Mouse (Mus musculus) MEL (cell line): ENCODE data around the gene Mum1. TPM values are rescaled to one million over a fixed set of nuclear protein-coding genes. Genes with fewer than 3 reads are reported as not detected.

Experiments
- DNase-seq: peaks from one replicate; pipeline ENCODE4 v3.0.0; 2011; ENCODE audit warnings: low read depth, low spot score
- H3K27ac ChIP-seq: 2 replicates; pipeline ENCODE4 v1.5.1; 2012; ENCODE audit warnings: low read depth, mild to moderate bottlenecking, control low read depth, low read length, moderate library complexity; ENCODE audit not compliant: control insufficient read depth
- H3K27me3 ChIP-seq, 2 experiments: fragments of 150-350 bp in 1 of 2; sonication (generic) in 1 of 2; 2 replicates each; pipeline ENCODE4 v1.6.1; 2012; ENCODE audit warnings: low read length in 2 of 2, mild to moderate bottlenecking in 2 of 2, improper control_type of control experiment in 1 of 2, moderate library complexity in 1 of 2; ENCODE audit not compliant: insufficient read depth in 2 of 2, control insufficient read depth in 1 of 2
- H3K36me3 ChIP-seq, 2 experiments: 2 replicates each; pipeline ENCODE4 v1.6.1; 2012 to 2014; ENCODE audit warnings: low read length in 2 of 2, improper control_type of control experiment in 1 of 2, inconsistent platforms in 1 of 2, mild to moderate bottlenecking in 1 of 2; ENCODE audit not compliant: insufficient read depth in 2 of 2, control insufficient read depth in 1 of 2
- H3K4me1 ChIP-seq, 2 experiments: fragments of 150-350 bp in 1 of 2; sonication (generic) in 1 of 2; 2 replicates each; pipeline ENCODE4 v1.6.1; 2012; ENCODE audit warnings: low read length in 2 of 2, improper control_type of control experiment in 1 of 2, mild to moderate bottlenecking in 1 of 2; ENCODE audit not compliant: insufficient read depth in 2 of 2, control insufficient read depth in 1 of 2
- H3K4me3 ChIP-seq, 2 experiments: fragments of 150-350 bp in 1 of 2; sonication (generic) in 1 of 2; 2 replicates each; pipeline ENCODE4 v1.5.1; 2012; ENCODE audit warnings: low read depth in 2 of 2, low read length in 2 of 2, mild to moderate bottlenecking in 2 of 2, moderate library complexity in 2 of 2, control low read depth in 1 of 2, improper control_type of control experiment in 1 of 2; ENCODE audit not compliant: control insufficient read depth in 1 of 2, insufficient read depth in 1 of 2
- H3K79me2 ChIP-seq: 2 replicates; pipeline ENCODE4 v1.6.1; 2012; ENCODE audit warnings: mild to moderate bottlenecking, low read length, moderate library complexity; ENCODE audit not compliant: control insufficient read depth, poor library complexity, insufficient read depth
- H3K9ac ChIP-seq: 2 replicates; pipeline ENCODE4 v1.6.1; 2012; ENCODE audit warnings: low read depth, mild to moderate bottlenecking, control low read depth, low read length, moderate library complexity; ENCODE audit not compliant: control insufficient read depth, poor library complexity, severe bottlenecking
- H3K9me3 ChIP-seq: fragments of 150-350 bp; sonication (generic); replicated peaks from 2 replicates; pipeline ENCODE4 v1.6.1; 2012; ENCODE audit warnings: mild to moderate bottlenecking, low read length, improper control_type of control experiment, moderate library complexity; ENCODE audit not compliant: insufficient read depth
- E2F4 ChIP-seq: IDR thresholded peaks from 2 replicates; pipeline ENCODE4 v1.6.1; 2011; ENCODE audit warnings: low read depth, low read length, improper control_type of control experiment, borderline replicate concordance
- EP300 ChIP-seq, 2 experiments: IDR thresholded peaks; 2 replicates each; pipeline ENCODE4 v1.6.1; 2011; ENCODE audit warnings: improper control_type of control experiment in 2 of 2, low read length in 2 of 2, low read depth in 1 of 2, mild to moderate bottlenecking in 1 of 2
- ETS1 ChIP-seq: IDR thresholded peaks from 2 replicates; pipeline ENCODE4 v1.6.1; 2012; ENCODE audit warnings: low read depth, mild to moderate bottlenecking, inconsistent platforms, low read length, improper control_type of control experiment, moderate library complexity
- GABPA ChIP-seq: IDR thresholded peaks from 2 replicates; pipeline ENCODE4 v1.6.1; 2012; ENCODE audit warnings: low read depth, mild to moderate bottlenecking, inconsistent platforms, low read length, improper control_type of control experiment, moderate library complexity
- HCFC1 ChIP-seq: IDR thresholded peaks from 2 replicates; pipeline ENCODE4 v1.6.1; 2012; ENCODE audit warnings: low read depth, mild to moderate bottlenecking, inconsistent platforms, low read length, improper control_type of control experiment, moderate library complexity
- KAT2A ChIP-seq: conservative IDR thresholded peaks from 2 replicates; pipeline ENCODE4 v1.6.1; 2012; ENCODE audit warnings: low read depth, low read length, improper control_type of control experiment, inconsistent platforms
- MAFK ChIP-seq: IDR thresholded peaks from 2 replicates; pipeline ENCODE4 v1.6.1; 2011; ENCODE audit warnings: low read depth, mild to moderate bottlenecking, low read length, improper control_type of control experiment, borderline replicate concordance
- MAX ChIP-seq: IDR thresholded peaks from 2 replicates; pipeline ENCODE4 v1.6.1; 2011; ENCODE audit warnings: low read length, improper control_type of control experiment
- MAZ ChIP-seq: IDR thresholded peaks from 2 replicates; pipeline ENCODE4 v1.6.1; 2012; ENCODE audit warnings: low read depth, mild to moderate bottlenecking, inconsistent platforms, low read length, improper control_type of control experiment
- MXI1 ChIP-seq: IDR thresholded peaks from 2 replicates; pipeline ENCODE4 v1.6.1; 2011; ENCODE audit warnings: mild to moderate bottlenecking, low read depth, low read length, improper control_type of control experiment
- MYC ChIP-seq: IDR thresholded peaks from 2 replicates; pipeline ENCODE4 v1.6.1; 2011; ENCODE audit warnings: low read depth, mild to moderate bottlenecking, low read length, improper control_type of control experiment, moderate library complexity
- NELFE ChIP-seq: IDR thresholded peaks from 2 replicates; pipeline ENCODE4 v1.6.1; 2011; ENCODE audit warnings: low read depth, low read length, improper control_type of control experiment
- NRF1 ChIP-seq: IDR thresholded peaks from 2 replicates; pipeline ENCODE4 v1.6.1; 2014; ENCODE audit warnings: low read depth, mild to moderate bottlenecking, inconsistent platforms, low read length, improper control_type of control experiment, moderate library complexity; ENCODE audit not compliant: poor library complexity, insufficient read depth, severe bottlenecking
- POLR2A ChIP-seq, 2 experiments: IDR thresholded peaks; 2 replicates each; pipeline ENCODE4 v1.6.1; 2011 to 2012; ENCODE audit warnings: low read length in 2 of 2, mild to moderate bottlenecking in 2 of 2, control low read depth in 1 of 2, improper control_type of control experiment in 1 of 2, low read depth in 1 of 2, moderate library complexity in 1 of 2; ENCODE audit not compliant: control insufficient read depth in 1 of 2, insufficient read depth in 1 of 2, poor library complexity in 1 of 2
- POLR2AphosphoS2 ChIP-seq: IDR thresholded peaks from 2 replicates; pipeline ENCODE4 v1.6.1; 2011; ENCODE audit warnings: low read length, improper control_type of control experiment
- RAD21 ChIP-seq: IDR thresholded peaks from 2 replicates; pipeline ENCODE4 v1.6.1; 2011; ENCODE audit warnings: mild to moderate bottlenecking, low read depth, low read length, improper control_type of control experiment
- RCOR1 ChIP-seq: IDR thresholded peaks from 2 replicates; pipeline ENCODE4 v1.6.1; 2012; ENCODE audit warnings: low read depth, mild to moderate bottlenecking, inconsistent platforms, low read length, improper control_type of control experiment
- TAL1 ChIP-seq: IDR thresholded peaks from 2 replicates; pipeline ENCODE4 v1.6.1; 2012; ENCODE audit warnings: mild to moderate bottlenecking, inconsistent platforms, low read length, moderate library complexity, mixed read lengths
- USF2 ChIP-seq, 2 experiments: IDR thresholded peaks; 2 replicates each; pipeline ENCODE4 v1.6.1; 2011 to 2012; ENCODE audit warnings: improper control_type of control experiment in 2 of 2, low read length in 2 of 2, borderline replicate concordance in 1 of 2, inconsistent platforms in 1 of 2, low read depth in 1 of 2, mild to moderate bottlenecking in 1 of 2; ENCODE audit not compliant: insufficient read depth in 1 of 2
- ZC3H11A ChIP-seq: IDR thresholded peaks from 2 replicates; pipeline ENCODE4 v1.6.1; 2012; ENCODE audit warnings: low read depth, mild to moderate bottlenecking, inconsistent platforms, low read length, improper control_type of control experiment
- ZMIZ1 ChIP-seq: IDR thresholded peaks from 2 replicates; pipeline ENCODE4 v1.6.1; 2012; ENCODE audit warnings: low read depth, mild to moderate bottlenecking, inconsistent platforms, low read length, improper control_type of control experiment, moderate library complexity
- polyA plus RNA-seq, 2 experiments: library from polyadenylated mRNA; stranded (reverse) in 1 of 2; unstranded in 1 of 2; fragments of >175 nt in 1 of 2; fragments of >200 nt in 1 of 2; gene quantifications; 2 replicates each; pipeline versions ENCODE4 v1.2.1 to v1.2.4; 2012; ENCODE audit warnings: low replicate concordance in 2 of 2, low read depth in 1 of 2; ENCODE audit not compliant: insufficient read length in 2 of 2, insufficient read depth in 1 of 2, missing spikeins in 1 of 2
- total RNA-seq: library from RNA; depleted of rRNA; stranded (reverse); fragments of 300-350 nt; gene quantifications from 2 replicates; pipeline ENCODE4 v1.2.3, GENCODE M21; 2012

Mum1 gene
- total and polyA plus RNA-seq, 3 experiments = 34.0 to 55.2 (median 35.3) TPM

DNA sequence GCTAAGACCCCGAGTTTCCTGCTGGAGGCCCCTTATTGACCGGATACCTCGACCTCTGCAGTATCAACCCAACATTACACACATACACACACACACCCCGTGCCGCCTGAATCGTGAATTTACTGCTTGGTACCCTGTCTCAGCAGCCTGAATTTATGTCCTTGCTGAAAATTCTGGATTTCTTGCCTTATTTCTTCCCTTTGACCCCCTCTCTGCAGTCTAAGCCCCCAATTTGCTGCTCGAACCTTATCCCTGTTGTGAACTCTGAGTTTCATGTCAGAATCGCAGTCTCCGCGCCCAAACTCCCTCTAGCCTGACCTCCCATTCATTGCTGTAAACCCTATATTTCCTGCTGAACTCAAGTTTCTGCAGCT is 919 bp downstream of the Mum1 start:
- TF ChIP-seq E2F4 = peak; percentile 17; the same call in 1 of the 2 replicates
- TF ChIP-seq KAT2A = no peak
- H3K9me3 ChIP-seq = no peaks in the 10 kb centered on the region
- DNase-seq = no peak
- H3K4me1 ChIP-seq = peaks cover 0 to 19% of the 10 kb centered on the region in 2 experiments; a peak in 3 of 4 replicates
- no peaks in the 10 kb centered on the region for H3K27me3 ChIP-seq
- H3K79me2 ChIP-seq = peaks cover 8% of the 10 kb centered on the region
- H3K9ac ChIP-seq = peak overlapping the region; percentile 85
- H3K27ac ChIP-seq = peak overlapping the region; percentile 63
- peaks cover 0 to 9% of the 10 kb centered on the region in 2 experiments; a peak in 3 of 4 replicates for H3K36me3 ChIP-seq
- peak overlapping the region; percentile 74 to 99 for H3K4me3 ChIP-seq

DNA sequence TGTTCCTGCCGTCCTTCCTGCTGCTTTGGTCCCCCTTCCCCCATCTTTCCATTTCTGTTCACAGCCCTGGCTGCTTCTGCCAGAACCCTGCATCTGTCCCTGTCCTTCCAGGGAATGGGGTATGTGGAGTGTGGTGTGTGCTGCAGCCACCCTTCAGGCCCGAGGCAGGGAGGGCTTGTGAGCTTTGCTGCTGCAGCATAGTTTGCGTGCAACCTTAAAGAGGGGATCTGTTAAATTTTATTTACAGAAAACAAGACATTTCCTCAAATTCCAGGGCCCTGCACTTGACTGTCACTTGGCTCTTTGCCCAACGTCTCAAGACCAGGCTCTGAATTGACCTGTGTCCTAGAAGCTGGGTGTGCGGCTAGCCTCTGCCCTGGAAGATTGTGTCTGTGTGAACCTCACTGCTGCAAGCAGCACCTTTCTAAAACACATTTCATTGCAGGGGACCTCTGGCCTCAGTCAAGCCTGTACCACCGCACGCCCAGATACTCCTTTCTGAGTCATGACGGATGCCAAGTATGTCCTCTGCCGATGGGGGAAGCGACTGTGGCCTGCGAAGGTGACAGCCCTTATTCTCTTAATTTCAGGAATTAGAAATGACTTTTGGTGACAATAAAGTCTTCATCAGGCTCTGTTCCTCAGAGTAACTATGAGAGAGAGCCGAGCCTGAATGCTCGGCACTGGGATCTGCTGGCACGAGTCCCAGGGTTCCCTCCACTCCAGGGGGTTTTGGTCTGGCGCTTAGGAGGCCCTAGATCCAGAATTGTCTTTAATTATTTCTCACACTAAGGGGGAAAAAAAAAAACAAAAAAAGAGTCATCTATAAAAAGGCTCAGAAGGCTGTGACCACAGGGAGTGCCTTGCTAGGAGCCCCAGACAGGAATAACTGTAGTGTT is 1.9 kb downstream of the Mum1 start:
- peaks cover 0 to 19% of the 10 kb centered on the region in 2 experiments; a peak in 3 of 4 replicates for H3K4me1 ChIP-seq
- 0 out of 2 replicates have a peak, but pooled peaks have one; percentile 9 for TF ChIP-seq ZMIZ1
- no peak for TF ChIP-seq NELFE
- TF ChIP-seq GABPA = no peak
- no peak for TF ChIP-seq NRF1
- TF ChIP-seq TAL1 = no peak
- TF ChIP-seq MYC = no peak
- TF ChIP-seq MAFK = no peak
- H3K36me3 ChIP-seq = peaks cover 0 to 9% of the 10 kb centered on the region in 2 experiments
- H3K4me3 ChIP-seq = no peak overlapping the region
- H3K27ac ChIP-seq = no peak overlapping the region
- H3K9me3 ChIP-seq = no peaks in the 10 kb centered on the region
- no peaks in the 10 kb centered on the region for H3K27me3 ChIP-seq
- H3K9ac ChIP-seq = no peak overlapping the region; the same call in 1 of the 2 replicates
- DNase-seq = no peak
- H3K79me2 ChIP-seq = peaks cover 8% of the 10 kb centered on the region

DNA sequence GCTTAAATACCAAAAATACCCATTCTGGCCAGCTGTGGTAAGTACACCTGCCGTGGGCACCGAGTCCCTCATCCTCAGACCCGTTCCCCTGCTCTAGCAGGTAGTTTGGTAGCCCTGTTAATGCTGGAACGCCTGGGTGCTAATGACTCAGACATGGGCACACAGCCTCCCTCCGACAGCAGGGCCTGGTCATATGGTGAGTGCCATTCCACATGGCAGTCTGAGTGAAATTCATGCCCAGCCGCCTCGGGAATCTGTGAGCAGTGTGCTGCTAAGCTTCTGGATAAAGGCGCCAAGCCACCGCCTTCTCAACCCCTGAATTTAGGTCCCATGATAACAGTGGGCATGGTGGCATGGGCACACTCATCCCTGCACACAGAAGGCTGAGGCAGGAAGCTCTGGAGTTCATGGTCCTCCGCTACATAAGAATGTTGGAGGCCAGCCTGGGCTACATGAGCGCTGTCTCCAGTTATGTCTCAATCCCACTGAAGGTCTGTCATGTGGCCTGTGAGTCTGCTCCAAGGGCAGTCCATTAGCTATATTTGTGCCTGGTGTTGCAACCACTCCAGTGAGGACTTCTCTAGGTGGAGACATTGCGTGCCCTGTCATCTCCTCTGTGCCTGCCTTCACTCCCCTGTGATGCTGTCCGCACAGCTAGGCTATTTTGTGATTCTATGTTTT is 10.1 kb downstream of the Mum1 start:
- DNase-seq = no peak
- no peaks in the 10 kb centered on the region; a peak in 1 of 4 replicates for H3K36me3 ChIP-seq
- H3K27ac ChIP-seq = no peak overlapping the region
- H3K27me3 ChIP-seq = no peaks in the 10 kb centered on the region
- TF ChIP-seq POLR2AphosphoS2 (no peak), MXI1 (no peak), HCFC1 (no peak), ETS1 (no peak), POLR2A (IDR thresholded peaks at IDR 0.05; ENCODE audit: control insufficient read depth in 1 of 2, insufficient read depth in 1 of 2, low read depth in 1 of 2, low read length in 2 of 2, poor library complexity in 1 of 2) (no peak), USF2 (IDR thresholded peaks at IDR 0.05; ENCODE audit: borderline replicate concordance in 1 of 2, insufficient read depth in 1 of 2, low read depth in 1 of 2, low read length in 2 of 2) (no peak), MAX (no peak), MYC (no peak), MAZ (no peak), ZC3H11A (no peak), NELFE (no peak), RAD21 (no peak), EP300 (IDR thresholded peaks at IDR 0.05; ENCODE audit: low read depth in 1 of 2, low read length in 2 of 2) (no peak), RCOR1 (no peak), ZMIZ1 (no peak)
- TF ChIP-seq, all 39 proteins: peak for 0
- Histone ChIP-seq H3K4me1 (no peaks in the 10 kb centered on the region), H3K79me2 (no peaks in the 10 kb centered on the region), H3K9me3 (no peaks in the 10 kb centered on the region), H3K9ac (no peak overlapping the region), H3K4me3 (no peak overlapping the region)
